Mouse (Mus musculus): Measurements from ENCODE around the gene Pgbd5. TPM values are rescaled to one million over a fixed set of nuclear protein-coding genes. Genes with fewer than 3 reads are reported as not detected.

The Pgbd5 gene
- polyA plus RNA-seq, 1 experiment from 2014 or later: 0.15 TPM

DNA sequence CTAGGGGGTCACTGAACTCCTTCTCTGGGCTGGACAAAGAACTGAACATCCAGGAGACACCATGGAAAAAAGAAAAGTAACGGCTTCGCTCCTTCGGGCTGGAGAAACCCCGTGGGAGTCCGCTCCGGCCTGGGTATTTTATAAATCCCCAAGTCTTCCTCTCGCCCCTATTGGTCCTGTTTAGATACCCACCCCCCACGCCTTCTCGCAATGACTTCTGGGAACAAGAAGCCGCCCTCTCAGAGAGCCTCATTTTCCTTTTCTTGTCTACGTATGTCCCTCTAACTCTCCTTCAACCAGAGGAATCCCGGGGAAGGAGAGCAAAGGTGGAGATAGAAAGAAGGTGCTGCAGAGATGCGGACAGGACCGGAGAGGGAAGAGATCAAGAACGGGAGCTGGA, 76.1 kb downstream of the Pgbd5 start:
- Histone ChIP-seq H3K9me3 (replicated peaks) (no peaks in the 10 kb centered on the region), H3K36me3 (replicated peaks) (no peaks in the 10 kb centered on the region), H3K4me1 (replicated peaks) (no peaks in the 10 kb centered on the region; the same call in 1 of the 2 replicates), H3K4me2 (no peak overlapping the region), H3K27me3 (no peaks in the 10 kb centered on the region), H3K9ac (no peak overlapping the region), H3K27ac (replicated peaks) (no peak overlapping the region), H3K4me3 (replicated peaks) (no peak overlapping the region)
- ATAC-seq (ENCODE audit: insufficient read depth): no peak
- 78% methylated on average over 15 of the region's 15 CpGs for WGBS (ENCODE audit: insufficient replicate concordance)

DNA sequence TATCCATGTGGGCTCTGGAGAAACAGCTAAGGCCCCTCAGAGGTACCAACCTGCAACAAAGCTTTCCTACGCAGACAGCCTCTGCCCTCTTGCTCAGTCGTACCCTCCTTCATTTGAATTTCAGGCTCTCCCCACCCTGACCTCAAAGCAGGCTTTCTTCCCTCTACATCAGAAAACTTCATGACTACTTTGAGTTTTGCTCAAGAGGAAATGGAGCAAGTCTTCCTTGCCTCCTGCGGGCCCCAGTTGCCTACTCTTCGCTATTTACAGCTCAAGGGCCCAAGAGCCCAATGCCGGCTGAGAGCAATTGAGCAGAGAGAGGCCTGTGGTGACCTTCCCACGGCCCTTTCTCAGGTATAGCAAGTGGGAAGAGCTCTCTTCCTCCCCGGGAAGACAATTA, 76.9 kb downstream of the Pgbd5 start:
- Histone ChIP-seq H3K4me3 (replicated peaks) (peak overlapping the region; percentile 5; the same call in 1 of the 2 replicates), H3K4me1 (replicated peaks) (no peaks in the 10 kb centered on the region), H3K27ac (replicated peaks) (0 out of 2 replicates have a peak overlapping the region, but pooled peaks have one; percentile 9), H3K27me3 (no peaks in the 10 kb centered on the region), H3K9ac (no peak overlapping the region), H3K9me3 (replicated peaks) (no peaks in the 10 kb centered on the region), H3K36me3 (replicated peaks) (no peaks in the 10 kb centered on the region), H3K4me2 (peak overlapping the region; percentile 10; the same call in 1 of the 2 replicates)
- WGBS (ENCODE audit: insufficient replicate concordance): 63% methylated on average over 7 of the region's 7 CpGs
- no peak for ATAC-seq (ENCODE audit: insufficient read depth)

- 0 out of 2 replicates have a peak overlapping the region, but pooled peaks have one; percentile 9 for H3K27ac ChIP-seq (replicated peaks)
- H3K9ac ChIP-seq: no peak overlapping the region
- no peaks in the 10 kb centered on the region for H3K27me3 ChIP-seq
- peak overlapping the region; percentile 10; the same call in 1 of the 2 replicates for H3K4me2 ChIP-seq
- 59% methylated on average over 11 of the region's 11 CpGs for WGBS (ENCODE audit: insufficient replicate concordance)
- ATAC-seq (ENCODE audit: insufficient read depth): no peak
- no peaks in the 10 kb centered on the region for H3K4me1 ChIP-seq (replicated peaks)
- no peaks in the 10 kb centered on the region for H3K9me3 ChIP-seq (replicated peaks)
- peak overlapping the region; percentile 5; the same call in 1 of the 2 replicates for H3K4me3 ChIP-seq (replicated peaks)
- H3K36me3 ChIP-seq (replicated peaks): no peaks in the 10 kb centered on the region
Measured at GRCm38 (mm10) chr8:124361773-124362427, 77.6 kb downstream of the Pgbd5 start.

DNA sequence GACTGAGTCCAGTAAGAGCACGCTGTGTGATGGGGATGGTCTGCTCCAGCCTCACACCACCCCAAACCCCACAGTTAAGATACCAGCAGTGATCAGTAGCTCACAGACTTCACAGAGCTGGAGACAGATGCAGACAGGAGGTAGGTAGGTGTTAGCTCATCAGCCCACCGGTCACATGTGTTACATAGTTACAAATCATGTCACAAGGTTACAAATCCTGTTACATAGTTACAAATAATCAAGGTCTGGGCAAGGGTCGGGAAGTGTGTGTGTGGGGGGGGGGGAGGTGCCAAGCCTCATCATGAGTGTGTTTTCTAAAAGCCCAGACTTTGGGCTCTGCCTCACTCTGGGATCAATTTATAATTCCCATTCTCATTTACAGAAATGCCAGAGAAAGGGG, 78.5 kb downstream of the Pgbd5 start:
- Histone ChIP-seq H3K27ac (replicated peaks) (no peak overlapping the region), H3K4me2 (no peak overlapping the region), H3K4me1 (replicated peaks) (no peaks in the 10 kb centered on the region), H3K9ac (no peak overlapping the region), H3K9me3 (replicated peaks) (no peaks in the 10 kb centered on the region), H3K36me3 (replicated peaks) (no peaks in the 10 kb centered on the region), H3K4me3 (replicated peaks) (no peak overlapping the region), H3K27me3 (no peaks in the 10 kb centered on the region; the same call in 1 of the 2 replicates)
- no peak for ATAC-seq (ENCODE audit: insufficient read depth)
- 57% methylated on average over 3 of the region's 3 CpGs for WGBS (ENCODE audit: insufficient replicate concordance)

- Histone ChIP-seq H3K4me1 (replicated peaks) (0 out of 2 replicates have a peak, but pooled peaks cover 3% of the 10 kb centered on the region), H3K4me3 (replicated peaks) (no peak overlapping the region), H3K27ac (replicated peaks) (no peak overlapping the region), H3K4me2 (no peak overlapping the region), H3K36me3 (replicated peaks) (no peaks in the 10 kb centered on the region), H3K9ac (no peak overlapping the region), H3K9me3 (replicated peaks) (no peaks in the 10 kb centered on the region), H3K27me3 (no peaks in the 10 kb centered on the region; the same call in 1 of the 2 replicates)
- 52% methylated on average over 5 of the region's 5 CpGs for WGBS (ENCODE audit: insufficient replicate concordance)
- no peak for ATAC-seq (ENCODE audit: insufficient read depth)
Measured at GRCm38 (mm10) chr8:124351636-124352035, 87.8 kb downstream of the Pgbd5 start.

DNA sequence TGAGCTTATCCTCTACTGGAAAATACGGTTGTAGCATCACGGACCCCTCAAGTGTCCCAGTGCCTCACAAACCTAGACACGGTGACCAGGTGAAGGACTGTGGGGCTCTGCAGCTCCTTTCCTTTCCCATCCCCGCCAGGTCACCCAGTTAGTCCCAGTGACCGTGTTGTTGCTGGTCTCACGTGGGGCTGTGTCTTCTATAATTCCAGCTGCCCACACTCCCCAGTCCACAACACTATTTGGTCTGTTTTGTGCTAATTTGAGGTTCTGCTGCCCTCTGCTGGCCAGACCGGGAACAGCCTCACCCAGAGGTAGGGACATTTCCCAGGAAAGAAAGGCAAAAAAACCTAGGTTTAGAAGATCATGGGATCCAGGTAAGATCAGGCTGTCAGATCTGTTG, 89.8 kb downstream of the Pgbd5 start:
- Histone ChIP-seq H3K9me3 (replicated peaks) (no peaks in the 10 kb centered on the region), H3K4me1 (replicated peaks) (peaks cover 4% of the 10 kb centered on the region), H3K27me3 (no peaks in the 10 kb centered on the region), H3K27ac (replicated peaks) (no peak overlapping the region), H3K9ac (no peak overlapping the region), H3K36me3 (replicated peaks) (no peaks in the 10 kb centered on the region), H3K4me3 (replicated peaks) (no peak overlapping the region), H3K4me2 (no peak overlapping the region)
- no peak for ATAC-seq (ENCODE audit: insufficient read depth)
- WGBS (ENCODE audit: insufficient replicate concordance): 39% methylated on average over 7 of the region's 7 CpGs

DNA sequence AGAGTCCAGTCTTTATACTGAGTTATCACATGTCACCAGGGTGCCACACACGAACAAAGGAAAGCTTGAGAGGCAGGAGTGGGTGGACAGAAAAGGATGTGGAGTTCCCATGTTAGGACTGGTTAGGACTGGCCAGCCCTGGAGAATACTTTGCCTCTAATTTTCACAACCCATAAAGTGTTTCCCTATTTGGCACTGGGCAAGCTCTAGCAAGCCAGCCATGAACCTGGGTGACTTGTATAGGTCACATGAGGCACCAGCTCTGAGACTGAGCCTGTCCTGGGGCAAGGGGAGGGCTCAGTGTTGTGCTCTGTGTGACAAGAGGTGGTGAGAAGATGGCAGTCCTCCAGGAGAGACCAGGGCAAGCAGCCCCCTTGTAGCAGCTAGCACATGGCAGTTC, 91.4 kb downstream of the Pgbd5 start:
- Histone ChIP-seq H3K4me1 (replicated peaks) (peaks cover 7% of the 10 kb centered on the region), H3K9me3 (replicated peaks) (no peaks in the 10 kb centered on the region)
- WGBS (ENCODE audit: insufficient replicate concordance): 48% methylated on average over 1 of the region's 1 CpGs

DNA sequence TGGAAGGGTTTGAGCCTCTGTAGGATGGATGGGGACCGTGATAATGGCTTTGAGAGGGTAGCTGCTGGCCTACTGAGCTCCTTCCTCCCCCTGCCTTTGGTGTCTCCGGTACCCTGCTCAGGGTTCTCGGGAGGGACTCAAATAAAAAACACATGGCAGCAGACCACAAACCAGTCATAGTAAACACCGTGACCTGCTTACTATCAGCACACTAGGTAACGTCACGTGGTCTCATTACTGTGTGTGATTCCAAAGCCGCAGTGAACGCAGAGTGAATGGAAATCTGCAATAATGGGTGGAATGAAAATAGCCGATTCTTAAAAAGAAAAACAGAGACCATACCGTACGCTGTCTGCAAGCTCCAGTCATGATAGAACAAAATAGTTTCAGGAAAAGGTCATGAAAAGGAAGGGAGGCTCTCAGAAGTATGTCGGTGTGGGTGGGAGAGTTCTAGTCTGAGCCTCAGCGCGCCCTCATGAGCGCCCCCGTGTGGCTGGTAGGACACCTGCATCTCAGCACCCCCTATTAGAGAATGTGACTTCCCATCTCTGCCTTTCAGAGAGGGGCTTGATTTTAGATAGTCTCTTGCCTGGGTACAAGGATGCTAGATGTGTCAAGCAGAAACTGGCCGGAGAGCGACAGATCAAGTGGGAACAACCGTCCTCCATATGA, 92.5 kb downstream of the Pgbd5 start:
- no peak overlapping the region for H3K9ac ChIP-seq
- H3K9me3 ChIP-seq (replicated peaks): no peaks in the 10 kb centered on the region
- ATAC-seq (ENCODE audit: insufficient read depth): peak; percentile 21; the same call in 1 of the 2 replicates
- H3K27me3 ChIP-seq: no peaks in the 10 kb centered on the region
- WGBS (ENCODE audit: insufficient replicate concordance): 37% methylated on average over 19 of the region's 19 CpGs
- no peak overlapping the region for H3K4me2 ChIP-seq
- peaks cover 7% of the 10 kb centered on the region for H3K4me1 ChIP-seq (replicated peaks)
- 0 out of 2 replicates have a peak, but pooled peaks cover 3% of the 10 kb centered on the region for H3K36me3 ChIP-seq (replicated peaks)
- H3K27ac ChIP-seq (replicated peaks): no peak overlapping the region
- H3K4me3 ChIP-seq (replicated peaks): no peak overlapping the region

More for the DNA sequence above, 91.4 kb downstream of the Pgbd5 start:
- H3K27me3 ChIP-seq: no peaks in the 10 kb centered on the region
- ATAC-seq (ENCODE audit: insufficient read depth): no peak
- no peak overlapping the region for H3K4me2 ChIP-seq
- H3K27ac ChIP-seq (replicated peaks): no peak overlapping the region
- no peak overlapping the region for H3K9ac ChIP-seq
- H3K4me3 ChIP-seq (replicated peaks): no peak overlapping the region
- H3K36me3 ChIP-seq (replicated peaks): 0 out of 2 replicates have a peak, but pooled peaks cover 3% of the 10 kb centered on the region

DNA sequence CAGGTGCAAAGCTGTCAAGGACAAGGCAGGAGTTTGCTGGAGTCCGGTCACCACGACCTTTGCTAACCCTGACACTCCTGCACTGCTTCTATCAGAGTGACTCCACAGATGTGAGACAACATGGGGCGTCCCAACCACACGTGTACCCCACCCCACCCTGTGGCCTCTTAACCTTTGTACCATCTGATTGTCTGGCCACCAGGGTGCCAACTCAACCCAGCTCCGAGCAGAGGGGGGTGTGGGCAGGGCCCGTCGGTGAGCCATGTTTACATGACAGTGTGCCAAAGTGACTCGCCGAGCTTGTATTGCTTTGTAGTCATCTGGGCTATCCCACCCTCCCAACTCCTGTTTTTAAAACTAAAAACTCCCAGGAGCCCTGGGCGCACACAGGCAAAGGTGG, 94.4 kb downstream of the Pgbd5 start:
- no peak for ATAC-seq (ENCODE audit: insufficient read depth)
- H3K4me1 ChIP-seq (replicated peaks): peaks cover 7% of the 10 kb centered on the region
- no peaks in the 10 kb centered on the region for H3K27me3 ChIP-seq
- H3K4me2 ChIP-seq: no peak overlapping the region
- no peak overlapping the region for H3K27ac ChIP-seq (replicated peaks)
- no peaks in the 10 kb centered on the region for H3K9me3 ChIP-seq (replicated peaks)
- 65% methylated on average over 10 of the region's 10 CpGs for WGBS (ENCODE audit: insufficient replicate concordance)
- no peak overlapping the region for H3K4me3 ChIP-seq (replicated peaks)
- H3K36me3 ChIP-seq (replicated peaks): peaks cover 12% of the 10 kb centered on the region; the same call in 1 of the 2 replicates
- no peak overlapping the region for H3K9ac ChIP-seq

- Histone ChIP-seq H3K27me3 (no peaks in the 10 kb centered on the region), H3K9me3 (replicated peaks) (no peaks in the 10 kb centered on the region), H3K4me2 (no peak overlapping the region), H3K27ac (replicated peaks) (no peak overlapping the region), H3K36me3 (replicated peaks) (peaks cover 19% of the 10 kb centered on the region; the same call in 1 of the 2 replicates), H3K4me3 (replicated peaks) (no peak overlapping the region), H3K9ac (no peak overlapping the region), H3K4me1 (replicated peaks) (peaks cover 7% of the 10 kb centered on the region)
- 0 out of 2 replicates have a peak, but pooled peaks have one; percentile 23 for ATAC-seq (ENCODE audit: insufficient read depth)
- WGBS (ENCODE audit: insufficient replicate concordance): 70% methylated on average over 12 of the region's 12 CpGs
Measured at GRCm38 (mm10) chr8:124343991-124344390, 95.5 kb downstream of the Pgbd5 start.

DNA sequence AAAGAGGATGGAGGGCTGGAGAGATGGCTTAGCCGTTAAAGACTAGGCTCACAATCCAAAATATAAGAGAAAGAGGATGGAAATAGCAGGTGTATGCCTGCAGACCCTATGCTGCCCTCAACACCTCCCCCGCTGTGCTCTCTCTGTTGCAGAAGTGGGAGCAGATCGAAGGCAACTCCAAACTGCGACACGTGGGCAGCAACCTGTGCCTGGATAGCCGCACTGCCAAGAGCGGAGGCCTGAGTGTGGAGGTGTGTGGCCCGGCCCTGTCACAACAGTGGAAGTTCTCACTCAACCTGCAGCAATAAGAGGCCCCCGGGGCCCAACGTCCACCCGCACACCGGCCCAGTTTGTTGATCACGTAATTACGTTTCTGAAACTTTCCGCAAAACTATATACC, 96.3 kb downstream of the Pgbd5 start:
- Histone ChIP-seq H3K9me3 (replicated peaks) (no peaks in the 10 kb centered on the region), H3K9ac (no peak overlapping the region), H3K4me3 (replicated peaks) (no peak overlapping the region), H3K27ac (replicated peaks) (no peak overlapping the region), H3K36me3 (replicated peaks) (peaks cover 26% of the 10 kb centered on the region), H3K4me1 (replicated peaks) (peaks cover 7% of the 10 kb centered on the region), H3K27me3 (no peaks in the 10 kb centered on the region), H3K4me2 (no peak overlapping the region)
- 86% methylated on average over 15 of the region's 15 CpGs for WGBS (ENCODE audit: insufficient replicate concordance)
- ATAC-seq (ENCODE audit: insufficient read depth): no peak
